Mouse (Mus musculus): ENCODE data around the gene Prkar1b. TPM values are rescaled to one million over a fixed set of nuclear protein-coding genes. Genes with fewer than 3 reads are reported as not detected.

Prkar1b gene
- total and polyA plus RNA-seq, 3 experiments = 32.5 to 56.3 (median 34.3) TPM

DNA sequence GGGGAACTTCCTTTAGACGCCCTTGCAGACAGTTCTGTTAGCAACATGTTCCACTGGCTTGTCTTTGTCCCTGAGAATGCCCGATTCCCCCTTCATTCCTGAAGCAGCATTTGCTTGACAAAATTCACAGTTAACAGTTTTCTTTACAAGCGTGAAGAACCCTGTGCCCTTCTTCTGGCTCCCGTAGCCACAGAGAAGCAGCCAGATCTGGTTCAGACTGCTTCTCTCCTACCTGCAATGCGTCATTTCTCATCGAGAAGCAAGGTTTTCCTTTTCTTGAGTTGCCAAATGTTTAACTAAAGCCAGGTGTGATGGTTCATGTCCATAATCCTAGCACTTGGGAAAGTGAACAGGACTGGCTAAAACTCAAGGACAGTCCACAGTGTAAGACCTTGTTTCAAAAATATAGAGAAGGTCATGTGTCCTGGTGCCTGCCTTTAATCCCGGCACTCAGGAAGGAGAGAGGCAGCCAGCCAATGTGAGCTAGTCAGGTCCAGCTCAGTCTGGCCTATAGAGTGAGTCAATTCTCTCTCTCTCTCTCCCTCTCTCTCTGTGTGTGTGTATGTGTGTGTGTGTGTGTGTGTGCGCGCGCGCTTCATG is 3.2 kb downstream of the Prkar1b start:
- peak; percentile 69 for DNase-seq

DNA sequence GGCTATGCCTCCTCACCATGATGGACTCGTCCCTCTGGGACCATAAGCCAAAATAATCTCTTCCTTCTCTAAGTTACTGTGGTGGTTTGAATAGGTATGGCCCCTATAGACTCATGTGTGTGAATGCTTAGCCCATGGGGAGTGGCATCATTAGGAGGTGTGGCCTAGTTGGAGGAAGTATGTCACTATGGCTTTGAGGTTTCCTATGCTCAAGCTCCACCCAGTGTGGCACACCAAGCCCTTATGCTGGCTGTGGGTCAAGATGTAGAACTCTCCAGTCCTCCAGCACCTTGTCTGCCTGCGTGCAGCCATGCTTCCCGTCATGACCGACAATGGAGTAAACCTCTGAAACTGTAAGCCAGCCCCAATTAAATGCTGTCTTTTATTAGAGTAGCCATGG is 4.1 kb downstream of the Prkar1b start:
- no peak for DNase-seq

DNA sequence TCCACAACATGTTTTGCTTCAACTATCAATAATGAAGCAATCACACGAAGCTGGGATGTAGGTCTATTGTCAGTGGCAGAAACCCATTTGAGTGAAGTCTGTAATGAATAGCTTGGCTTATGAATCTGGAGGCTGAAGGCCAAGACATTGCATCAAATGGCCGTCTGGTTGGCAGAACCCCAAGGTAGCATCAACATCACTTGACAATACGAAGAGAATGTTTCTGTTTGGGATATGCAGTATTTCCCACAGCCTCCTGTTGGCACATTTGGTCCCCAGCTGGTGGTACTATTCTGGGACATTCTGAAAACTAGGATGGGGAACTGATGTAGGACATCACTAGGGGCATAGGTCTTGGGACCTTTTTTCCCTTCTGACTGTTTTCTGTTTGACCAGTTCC is 5.9 kb downstream of the Prkar1b start:
- no peak for DNase-seq

DNA sequence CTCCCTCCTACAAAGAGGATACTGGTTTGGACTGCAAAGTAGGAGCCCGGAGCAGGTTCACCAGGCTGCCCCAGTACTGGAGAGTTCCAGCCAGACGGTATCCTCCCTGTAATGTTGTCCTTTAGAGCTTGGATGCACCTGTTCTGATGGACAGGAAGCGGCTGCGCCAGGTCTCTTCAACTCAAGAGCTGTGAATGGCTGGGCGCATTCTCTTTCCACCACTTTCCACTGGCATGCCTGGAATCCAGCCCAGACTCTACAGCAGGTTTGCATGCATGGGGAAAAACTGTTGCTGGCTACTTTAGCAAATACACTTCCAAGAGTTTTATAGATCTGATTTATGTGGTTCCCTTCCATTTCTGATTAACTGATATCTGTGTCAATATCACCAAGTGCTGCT is 8.5 kb downstream of the Prkar1b start:
- no peak for DNase-seq

DNA sequence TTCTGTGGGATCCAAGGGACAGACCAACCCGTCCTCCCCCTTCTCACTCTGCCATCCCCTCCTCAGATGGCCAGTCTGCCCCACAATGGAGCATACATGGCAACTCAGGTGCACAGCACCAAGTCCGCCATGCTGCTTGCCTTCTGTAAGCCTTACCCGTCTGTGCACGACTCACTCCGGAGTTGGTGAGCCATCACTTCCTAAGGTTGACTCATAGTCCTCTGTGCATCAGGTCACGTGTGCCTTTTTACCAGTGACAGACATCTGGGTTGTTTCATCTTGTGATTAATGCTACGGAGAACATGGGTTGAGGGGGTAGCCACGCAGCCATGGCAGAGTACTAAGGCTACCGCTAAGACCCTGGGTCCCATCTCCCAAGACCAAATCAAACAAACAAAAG is 9.2 kb downstream of the Prkar1b start:
- DNase-seq = no peak

DNA sequence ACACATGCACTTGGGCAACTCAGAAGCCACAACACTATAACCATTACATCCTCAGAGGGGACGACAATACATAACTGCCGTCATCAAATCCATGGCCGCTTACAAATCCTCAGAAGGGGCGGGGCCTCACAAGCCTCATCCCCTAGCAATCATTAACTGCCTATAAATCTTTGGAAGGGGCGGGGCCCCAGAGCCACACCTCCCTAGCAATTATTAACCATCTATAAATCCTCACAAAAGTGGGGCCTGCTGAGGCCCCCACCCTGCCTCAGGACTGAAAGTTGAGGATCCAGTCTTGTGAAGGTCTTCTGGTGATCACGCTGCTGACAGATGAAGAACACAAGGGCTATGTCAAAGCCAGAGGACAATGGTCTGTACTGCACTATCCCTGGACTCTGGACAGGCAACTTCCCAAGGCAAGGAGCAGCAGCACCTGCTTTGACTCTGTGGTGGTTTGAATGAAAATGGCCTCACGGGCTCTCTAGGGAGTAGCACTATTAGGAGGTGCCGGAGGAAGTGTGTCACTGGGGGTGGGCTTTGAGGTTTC is 10.8 kb downstream of the Prkar1b start:
- DNase-seq = no peak

DNA sequence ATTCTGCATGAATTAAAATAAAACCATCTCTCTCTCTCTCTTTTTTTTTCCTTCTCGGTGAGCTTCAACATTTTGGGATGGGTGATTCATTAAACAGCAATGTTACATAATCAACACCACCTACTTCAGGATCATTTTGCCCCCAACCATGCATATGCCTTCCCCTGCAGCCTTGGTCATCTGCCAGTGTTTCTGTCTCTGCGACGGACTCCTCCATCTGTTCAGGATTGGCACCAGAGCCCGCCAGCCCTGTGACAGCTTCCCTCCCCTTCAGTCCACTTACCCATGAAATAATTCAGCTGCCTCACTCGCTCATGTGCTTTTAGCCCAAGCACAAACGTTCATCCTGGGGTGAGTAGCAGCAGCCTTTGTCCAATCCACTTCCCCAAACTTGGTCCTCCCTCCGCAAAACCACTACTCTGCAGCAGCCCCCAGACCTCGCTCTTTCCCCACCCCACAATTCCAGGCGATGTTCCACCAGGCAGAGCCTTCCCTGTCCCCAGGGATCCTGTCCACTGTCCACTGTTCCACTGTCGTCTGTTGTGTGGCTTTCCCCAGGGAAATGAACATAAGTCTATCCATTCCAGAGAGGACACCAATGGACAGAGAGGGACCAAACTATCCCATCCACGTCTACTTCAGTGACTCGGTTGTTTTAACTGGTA is 11.4 kb downstream of the Prkar1b start:
- DNase-seq = no peak

DNA sequence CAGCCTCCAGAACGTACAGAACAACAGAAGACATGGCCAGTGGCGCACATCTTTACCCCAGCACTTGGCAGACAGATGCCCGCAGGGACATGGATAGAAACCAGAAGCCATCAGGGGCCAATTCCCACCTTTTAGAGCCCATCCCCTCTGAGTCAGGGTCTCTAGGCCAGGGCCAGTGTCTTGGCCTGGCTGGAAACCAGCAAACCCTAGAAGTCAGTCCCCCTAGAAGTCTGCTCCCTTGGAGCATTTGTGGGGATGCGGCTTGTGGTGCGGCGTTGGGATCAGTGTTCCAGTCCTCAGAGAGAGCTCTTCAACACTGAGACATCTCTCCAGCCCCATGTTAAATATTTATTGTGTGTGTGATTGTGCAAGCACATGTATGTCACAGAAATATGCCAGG is 12.6 kb downstream of the Prkar1b start:
- DNase-seq = no peak

DNA sequence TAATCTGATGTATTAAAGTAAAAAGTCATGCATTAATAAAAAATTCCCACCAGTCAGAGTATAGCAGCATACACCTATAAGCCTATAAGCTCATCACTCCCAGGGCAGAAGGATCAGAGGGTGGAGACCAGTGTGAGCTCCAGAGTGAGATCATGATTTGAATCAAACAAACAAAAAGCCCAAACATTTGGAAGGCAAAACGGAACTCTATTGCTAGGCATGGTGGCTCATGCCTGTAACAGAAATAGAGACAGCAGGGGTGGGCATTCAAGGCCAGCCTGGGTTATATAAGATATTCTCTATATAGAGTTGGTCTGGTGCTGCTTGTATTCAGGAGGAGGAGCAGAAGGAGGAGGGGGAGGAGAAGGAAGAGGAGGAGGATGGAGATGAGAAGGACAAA is 13.5 kb downstream of the Prkar1b start:
- no peak for DNase-seq

DNA sequence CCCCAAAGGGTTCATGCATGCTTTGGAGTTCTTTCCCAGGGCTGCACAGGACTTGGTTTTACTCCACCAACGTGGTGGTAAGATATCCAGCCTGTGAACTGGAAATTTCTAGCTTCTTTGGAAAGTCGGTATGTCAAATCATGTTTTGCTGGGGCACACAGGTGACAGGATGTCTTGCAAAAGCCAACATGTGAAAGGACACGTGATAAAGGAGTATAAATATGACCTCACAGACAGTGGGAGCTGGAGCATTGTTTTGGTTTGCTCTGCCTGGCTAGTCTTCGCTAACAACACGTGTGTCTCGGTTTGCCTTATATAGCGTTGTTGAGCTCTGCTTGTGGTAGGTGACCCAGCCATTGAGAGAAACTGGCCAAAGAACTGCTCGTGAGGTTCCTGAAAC is 15.3 kb downstream of the Prkar1b start:
- DNase-seq = no peak

DNA sequence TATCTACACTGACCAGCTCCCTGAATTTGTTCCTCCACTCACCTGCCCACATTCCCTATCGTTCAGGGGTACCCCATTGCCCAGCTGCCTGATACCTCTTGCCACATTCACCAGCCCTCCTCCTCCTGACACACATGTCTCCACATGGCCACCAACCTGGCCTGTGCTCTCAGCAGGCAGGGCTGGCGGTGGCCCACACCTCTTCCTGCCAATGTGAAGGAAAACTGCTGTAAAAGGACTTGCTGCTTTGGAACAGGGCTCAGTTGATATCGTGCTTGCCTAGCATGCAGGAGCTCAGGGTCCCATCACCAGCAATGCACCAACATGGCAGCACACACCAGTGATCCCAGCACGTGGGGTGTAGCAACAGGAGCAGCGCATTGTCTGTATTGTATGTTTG is 19.4 kb downstream of the Prkar1b start:
- no peak for DNase-seq

DNA sequence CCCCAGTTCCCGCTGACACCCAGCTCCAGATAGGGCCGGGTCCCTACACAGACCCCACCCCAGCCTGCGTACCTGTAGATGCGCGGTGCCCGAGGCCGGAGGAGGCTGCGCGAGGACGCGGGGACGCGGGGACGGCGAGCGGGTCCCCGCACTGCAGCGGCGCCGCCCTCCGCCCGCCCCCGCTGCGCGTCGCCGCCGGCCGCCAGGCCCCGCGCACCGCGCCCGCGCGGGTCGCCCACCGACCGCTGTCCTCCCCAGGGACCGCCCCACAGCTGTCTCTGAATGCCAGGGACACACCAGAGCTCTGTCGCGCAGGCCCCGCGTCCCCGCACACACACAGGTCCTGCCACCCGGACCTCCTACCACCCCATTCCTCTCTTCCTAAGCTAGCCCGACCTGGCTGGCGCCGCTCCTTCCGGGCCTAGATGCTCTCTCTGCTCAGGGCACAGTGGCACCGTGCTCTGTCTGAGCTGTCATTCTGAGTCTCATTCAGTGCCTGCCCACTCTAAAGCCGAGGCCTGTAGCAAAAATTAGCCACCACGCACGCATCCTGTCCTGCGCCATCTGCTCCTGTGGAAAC is 20.1 kb downstream of the Prkar1b start:
- peak; percentile 60 for DNase-seq

DNA sequence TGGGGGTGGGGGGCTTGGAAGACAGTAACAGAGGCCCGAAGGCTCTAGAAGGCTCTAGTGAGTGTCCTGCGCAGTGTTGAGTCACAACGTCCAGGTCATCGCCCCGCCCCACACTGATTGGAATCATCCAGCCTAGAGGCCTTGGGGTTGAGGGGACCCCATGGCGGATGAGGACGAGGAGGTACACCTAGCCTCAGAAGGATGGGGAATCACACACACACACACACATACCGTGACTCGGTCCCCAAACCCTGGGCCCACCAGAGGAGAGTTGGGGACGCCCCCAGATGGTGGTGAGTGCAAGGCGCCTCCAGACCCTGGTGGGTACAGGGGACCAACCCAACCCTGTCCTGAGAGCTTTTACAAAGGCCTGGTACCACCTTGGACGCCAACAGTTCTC is 20.7 kb downstream of the Prkar1b start:
- peak; percentile 74 for DNase-seq

DNA sequence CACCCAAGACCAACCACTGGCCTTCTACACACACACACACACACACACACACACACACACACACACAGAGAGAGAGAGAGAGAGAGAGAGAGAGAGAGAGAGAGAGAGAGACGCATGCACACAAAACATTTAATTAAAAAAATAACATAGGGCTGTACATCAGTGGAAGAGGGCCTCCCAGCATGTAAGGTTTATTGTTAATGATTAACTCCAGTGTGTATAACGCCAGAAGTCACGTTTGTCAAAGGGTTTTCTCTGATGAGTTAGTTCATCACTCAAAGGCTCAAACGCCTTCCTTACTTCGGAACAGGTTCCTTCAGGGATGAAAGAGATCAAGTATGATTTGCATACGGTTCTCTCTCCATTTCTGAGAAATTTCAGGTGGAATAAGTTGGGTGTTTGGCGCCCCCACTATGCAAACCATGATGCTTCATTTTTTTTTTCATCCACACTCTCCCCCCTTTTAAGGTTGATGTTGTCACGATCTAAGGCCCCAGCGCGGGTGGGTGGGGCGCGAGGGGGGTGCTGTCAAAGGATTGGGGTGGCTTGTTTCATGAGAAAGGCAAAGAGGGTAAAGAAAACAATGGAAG is 21.2 kb downstream of the Prkar1b start:
- DNase-seq = no peak

DNA sequence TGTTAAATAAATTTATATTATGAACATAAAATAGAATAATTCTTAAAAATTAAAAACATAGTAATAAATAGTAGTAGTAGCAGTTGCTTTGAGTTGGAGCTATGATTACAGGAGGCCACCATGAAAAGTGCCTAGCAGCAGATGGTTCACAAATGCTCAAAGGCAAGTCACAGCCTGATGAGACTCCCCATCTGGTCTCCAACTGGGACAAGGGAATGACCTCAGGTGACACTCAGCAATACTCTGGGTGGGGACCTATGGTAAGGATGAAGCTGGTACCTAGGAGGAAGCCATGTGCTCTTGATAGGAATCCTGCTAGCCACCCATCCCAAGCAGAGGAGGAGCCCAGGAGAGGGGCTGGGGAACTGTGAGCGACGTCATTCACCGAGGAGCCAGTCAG is 24.1 kb downstream of the Prkar1b start:
- no peak for DNase-seq

DNA sequence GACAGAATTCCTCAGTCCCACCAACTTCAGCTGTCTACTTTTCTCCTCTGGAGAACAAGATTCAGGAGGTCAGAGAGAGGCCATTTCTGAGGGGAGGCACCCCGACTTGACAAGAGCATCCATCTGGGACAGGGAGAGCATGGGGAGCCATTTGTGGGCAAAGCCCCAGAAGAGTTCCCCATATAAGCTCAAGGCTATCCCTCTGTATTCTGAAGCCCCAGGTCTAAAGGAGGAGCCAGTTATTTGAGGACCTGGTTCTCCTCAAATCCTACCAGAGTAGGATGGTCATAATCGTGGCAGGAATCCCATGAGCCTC is 30.9 kb downstream of the Prkar1b start:
- no peak for DNase-seq

DNA sequence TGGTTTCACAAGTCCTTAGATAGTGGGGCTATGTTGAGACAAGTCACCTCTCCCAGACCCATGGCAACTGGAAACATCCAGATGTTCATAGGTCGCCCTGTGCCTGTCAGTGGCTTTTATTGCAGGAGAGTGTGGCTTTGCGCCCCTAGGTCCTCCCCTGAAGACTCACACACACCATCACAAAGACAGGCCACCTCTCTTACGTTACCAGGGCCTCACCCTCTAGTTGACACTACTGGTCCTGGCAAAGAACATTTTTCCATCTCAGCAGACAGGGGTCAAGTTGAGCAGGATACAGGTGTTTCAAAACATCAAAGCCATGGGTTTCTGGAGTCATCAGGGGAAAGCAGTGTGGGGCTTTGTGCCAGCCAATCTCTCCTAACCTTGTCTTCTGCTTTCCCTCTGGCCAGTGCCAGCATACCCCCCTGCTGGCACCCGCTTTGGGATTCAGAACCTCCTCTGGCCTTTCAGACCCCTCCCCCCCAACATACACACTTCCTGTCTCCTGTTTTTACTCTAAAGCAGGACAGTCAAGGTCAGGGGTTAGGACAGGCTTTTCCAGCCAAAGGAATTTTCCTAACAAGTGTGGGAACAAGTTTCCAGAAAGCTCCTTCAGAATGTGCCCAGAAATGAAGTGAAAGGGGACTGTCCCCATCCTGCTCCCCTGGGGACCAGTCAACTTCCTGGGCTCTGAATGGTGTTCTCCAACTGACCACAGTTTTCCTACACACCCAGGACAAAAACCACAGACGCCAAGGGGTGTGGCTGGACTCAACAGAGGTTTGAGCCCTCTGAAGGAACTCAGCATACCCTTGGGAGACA is 31.5 kb downstream of the Prkar1b start:
- peak; percentile 28 for DNase-seq

DNA sequence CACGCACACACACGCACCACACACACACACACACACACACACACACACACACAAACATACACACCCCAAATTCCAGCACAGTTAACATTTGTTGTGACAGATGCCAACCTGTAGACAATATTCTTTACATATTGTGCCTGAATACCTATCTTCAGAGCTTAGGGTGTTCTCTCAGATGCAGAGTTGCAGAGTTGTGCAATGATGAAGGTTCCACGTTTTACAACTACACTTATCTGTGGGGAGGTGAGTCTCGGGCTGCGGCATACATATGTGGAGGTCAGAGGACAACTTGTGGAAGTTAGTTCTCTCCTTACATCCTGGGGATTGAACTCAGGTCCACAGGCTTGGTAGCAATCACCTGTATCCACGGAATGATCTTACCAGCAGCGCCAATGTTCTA is 34.3 kb downstream of the Prkar1b start:
- no peak for DNase-seq

DNA sequence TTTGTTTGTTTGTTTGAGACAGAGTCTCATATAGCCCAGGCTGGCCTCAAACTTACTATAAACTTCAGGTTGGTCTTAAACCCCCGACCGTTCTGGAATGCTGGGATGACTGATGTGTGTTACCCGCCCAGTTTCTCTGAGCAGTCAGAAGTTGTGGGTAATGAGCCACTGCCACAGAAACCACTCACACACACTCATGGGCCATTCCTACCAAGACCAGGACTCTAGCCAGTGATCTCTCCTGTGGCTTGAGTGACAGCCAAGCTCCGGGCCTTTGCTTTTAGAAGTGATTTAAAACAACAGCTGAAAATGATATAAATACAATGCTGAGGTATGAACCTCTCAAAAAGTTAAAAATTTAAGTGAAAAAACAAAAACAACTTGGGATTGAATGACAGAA is 34.9 kb downstream of the Prkar1b start:
- DNase-seq = no peak

DNA sequence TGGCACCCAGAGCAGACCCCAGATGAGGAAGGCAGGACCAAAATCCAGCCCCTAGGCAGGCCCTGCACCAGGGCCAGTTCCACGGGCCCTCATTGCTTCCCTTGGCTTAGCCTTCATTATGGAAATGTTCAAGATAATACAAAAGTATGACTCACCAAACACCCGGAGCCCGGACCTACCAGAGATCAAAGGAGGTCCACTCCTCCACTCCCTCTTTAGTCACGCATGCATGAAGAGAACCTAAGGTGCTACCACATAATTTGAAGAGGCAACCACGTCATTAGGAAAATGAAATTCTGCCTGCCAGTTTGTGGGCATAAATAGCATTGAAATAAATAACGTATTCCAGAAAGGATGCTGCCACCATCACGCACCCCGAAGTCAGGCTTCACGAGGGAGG is 37.4 kb downstream of the Prkar1b start:
- no peak for DNase-seq

DNA sequence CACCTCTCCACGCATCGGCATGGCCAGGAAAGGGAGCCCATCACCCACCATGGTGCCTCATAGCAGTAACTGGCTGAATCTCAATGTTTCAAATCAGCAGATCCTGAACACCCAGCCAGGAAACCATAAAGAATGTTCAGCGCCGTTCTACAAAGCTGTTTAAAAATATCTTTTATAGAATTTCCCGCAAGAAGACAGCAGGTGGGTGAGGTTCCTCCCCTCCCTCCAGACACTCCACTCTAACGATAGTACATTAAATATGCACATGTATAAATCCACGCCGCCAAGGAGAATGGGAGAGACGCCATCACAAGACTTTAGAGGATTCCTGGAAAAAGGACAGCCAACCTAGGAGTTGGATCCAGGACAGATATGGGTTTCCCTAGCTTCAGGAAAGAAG is 37.8 kb downstream of the Prkar1b start:
- no peak for DNase-seq

DNA sequence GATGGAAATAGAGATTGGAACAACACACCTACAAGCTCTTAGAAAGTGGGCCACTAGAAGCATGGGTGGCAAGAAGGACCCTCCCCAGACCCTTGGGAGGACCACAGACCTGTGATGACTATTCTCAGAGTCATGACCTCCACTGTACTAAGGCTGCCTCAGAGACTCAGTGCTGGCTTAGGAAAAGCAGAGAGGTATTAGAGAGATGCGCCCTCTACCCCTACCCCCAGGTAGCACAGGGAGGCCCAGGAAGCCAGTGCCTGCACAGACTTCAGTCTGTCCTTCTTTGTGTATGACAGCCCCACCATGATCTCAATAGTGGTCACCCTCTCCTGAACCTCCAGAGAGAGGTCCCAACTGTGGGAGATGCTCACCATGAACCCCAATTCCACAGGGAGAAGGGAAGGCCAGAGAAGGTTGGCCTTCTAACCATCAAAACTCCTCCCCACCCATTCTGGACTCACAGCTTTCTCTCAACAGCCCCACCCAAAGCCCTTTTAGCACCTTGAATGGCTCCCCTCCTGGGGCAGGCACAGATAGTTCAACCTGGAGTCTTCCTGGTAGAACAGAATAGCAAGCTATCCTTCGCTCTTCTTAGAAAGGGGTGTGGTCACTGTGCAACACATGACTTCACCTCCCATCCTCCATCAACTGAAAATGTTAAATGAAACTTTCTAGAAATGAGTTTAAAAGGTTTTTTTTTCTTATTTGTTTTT is 39.5 kb downstream of the Prkar1b start:
- no peak for DNase-seq

Data from adrenal gland, adult 2 months (tissue).